Mouse (Mus musculus): Measurements from ENCODE around the gene Sox21. TPM values are rescaled to one million over a fixed set of nuclear protein-coding genes. Genes with fewer than 3 reads are reported as not detected.

The Sox21 gene
- polyA plus RNA-seq (2014; fragmentation: Nextera tagmentation; extraction: Ambion mirVana): 6.9 and 7.3 TPM in 2 replicates

GRCm38 (mm10) chr14:118236886-118237289 is at the start of gene Sox21:
Sox21 (minus strand) TSS chr14:118237030.
- Histone ChIP-seq H3K36me3 (ENCODE audit: control insufficient read depth, insufficient read depth, low read length) (no peaks in the 10 kb centered on the region), H3K27ac (ENCODE audit: low read depth, low read length) (peak within 1 kb of the TSS; percentile 78), H3K4me1 (ENCODE audit: control insufficient read depth, insufficient read depth, low read length) (peaks cover 21% of the 10 kb centered on the region; the same call in 1 of the 2 replicates), H3K9me3 (ENCODE audit: control insufficient read depth, low read length) (no peaks in the 10 kb centered on the region), H3K4me2 (ENCODE audit: low read depth, low read length) (peak within 1 kb of the TSS; percentile 82), H3K4me3 (ENCODE audit: low read depth, low read length) (peak within 1 kb of the TSS; percentile 54), H3K27me3 (ENCODE audit: control insufficient read depth, insufficient read depth, low read length) (peaks cover 21% of the 10 kb centered on the region), H3K9ac (replicated peaks; ENCODE audit: low read depth, low read length) (peak within 1 kb of the TSS; percentile 66)
- under 1% methylated on average over 34 of the region's 34 CpGs for WGBS
- ATAC-seq (ENCODE audit: low read depth): peak; percentile 82

- Histone ChIP-seq H3K9ac (replicated peaks; ENCODE audit: low read depth, low read length) (no peak overlapping the region), H3K27ac (ENCODE audit: low read depth, low read length) (no peak overlapping the region), H3K27me3 (ENCODE audit: control insufficient read depth, insufficient read depth, low read length) (no peaks in the 10 kb centered on the region), H3K4me3 (ENCODE audit: low read depth, low read length) (no peak overlapping the region), H3K4me2 (ENCODE audit: low read depth, low read length) (no peak overlapping the region), H3K36me3 (ENCODE audit: control insufficient read depth, insufficient read depth, low read length) (no peaks in the 10 kb centered on the region), H3K9me3 (ENCODE audit: control insufficient read depth, low read length) (no peaks in the 10 kb centered on the region), H3K4me1 (ENCODE audit: control insufficient read depth, insufficient read depth, low read length) (no peaks in the 10 kb centered on the region)
- WGBS: 81% methylated on average over 2 of the region's 2 CpGs
- ATAC-seq (ENCODE audit: low read depth): no peak
Observed at GRCm38 (mm10) chr14:118286096-118286495, 49.3 kb upstream of the Sox21 start.

- H3K4me2 ChIP-seq (ENCODE audit: low read depth, low read length): no peak overlapping the region
- 33% methylated on average over 14 of the region's 14 CpGs for WGBS
- H3K9me3 ChIP-seq (ENCODE audit: control insufficient read depth, low read length): no peaks in the 10 kb centered on the region; the same call in 1 of the 2 replicates
- ATAC-seq (ENCODE audit: low read depth): no peak
- no peak overlapping the region for H3K9ac ChIP-seq (replicated peaks; ENCODE audit: low read depth, low read length)
- no peak overlapping the region for H3K27ac ChIP-seq (ENCODE audit: low read depth, low read length)
- no peak overlapping the region for H3K4me3 ChIP-seq (ENCODE audit: low read depth, low read length)
- no peaks in the 10 kb centered on the region for H3K27me3 ChIP-seq (ENCODE audit: control insufficient read depth, insufficient read depth, low read length)
- H3K4me1 ChIP-seq (ENCODE audit: control insufficient read depth, insufficient read depth, low read length): no peaks in the 10 kb centered on the region
- no peaks in the 10 kb centered on the region for H3K36me3 ChIP-seq (ENCODE audit: control insufficient read depth, insufficient read depth, low read length)
Observed at GRCm38 (mm10) chr14:118282917-118283316, 46.1 kb upstream of the Sox21 start.

- Histone ChIP-seq H3K36me3 (ENCODE audit: control insufficient read depth, insufficient read depth, low read length) (no peaks in the 10 kb centered on the region), H3K4me3 (ENCODE audit: low read depth, low read length) (no peak overlapping the region), H3K9me3 (ENCODE audit: control insufficient read depth, low read length) (no peaks in the 10 kb centered on the region; the same call in 1 of the 2 replicates), H3K27me3 (ENCODE audit: control insufficient read depth, insufficient read depth, low read length) (no peaks in the 10 kb centered on the region), H3K4me1 (ENCODE audit: control insufficient read depth, insufficient read depth, low read length) (no peaks in the 10 kb centered on the region), H3K4me2 (ENCODE audit: low read depth, low read length) (no peak overlapping the region), H3K27ac (ENCODE audit: low read depth, low read length) (no peak overlapping the region), H3K9ac (replicated peaks; ENCODE audit: low read depth, low read length) (no peak overlapping the region)
- WGBS: 92% methylated on average over 3 of the region's 3 CpGs
- no peak for ATAC-seq (ENCODE audit: low read depth)
Observed at GRCm38 (mm10) chr14:118282272-118282671, 45.4 kb upstream of the Sox21 start.

- Histone ChIP-seq H3K4me3 (ENCODE audit: low read depth, low read length) (no peak overlapping the region), H3K9me3 (ENCODE audit: control insufficient read depth, low read length) (no peaks in the 10 kb centered on the region; the same call in 1 of the 2 replicates), H3K27ac (ENCODE audit: low read depth, low read length) (no peak overlapping the region), H3K27me3 (ENCODE audit: control insufficient read depth, insufficient read depth, low read length) (no peaks in the 10 kb centered on the region), H3K9ac (replicated peaks; ENCODE audit: low read depth, low read length) (no peak overlapping the region), H3K4me2 (ENCODE audit: low read depth, low read length) (no peak overlapping the region), H3K36me3 (ENCODE audit: control insufficient read depth, insufficient read depth, low read length) (no peaks in the 10 kb centered on the region), H3K4me1 (ENCODE audit: control insufficient read depth, insufficient read depth, low read length) (no peaks in the 10 kb centered on the region)
- WGBS: 92% methylated on average over 7 of the region's 7 CpGs
- ATAC-seq (ENCODE audit: low read depth): no peak
Observed at GRCm38 (mm10) chr14:118277704-118278498, 41.1 kb upstream of the Sox21 start.

GRCm38 (mm10) chr14:118272594-118273555 is 36.0 kb upstream of the Sox21 start:
- Histone ChIP-seq H3K36me3 (ENCODE audit: control insufficient read depth, insufficient read depth, low read length) (no peaks in the 10 kb centered on the region), H3K27me3 (ENCODE audit: control insufficient read depth, insufficient read depth, low read length) (no peaks in the 10 kb centered on the region), H3K4me2 (ENCODE audit: low read depth, low read length) (no peak overlapping the region), H3K9me3 (ENCODE audit: control insufficient read depth, low read length) (no peaks in the 10 kb centered on the region), H3K4me3 (ENCODE audit: low read depth, low read length) (no peak overlapping the region), H3K27ac (ENCODE audit: low read depth, low read length) (no peak overlapping the region), H3K4me1 (ENCODE audit: control insufficient read depth, insufficient read depth, low read length) (no peaks in the 10 kb centered on the region), H3K9ac (replicated peaks; ENCODE audit: low read depth, low read length) (no peak overlapping the region)
- ATAC-seq (ENCODE audit: low read depth): no peak
- WGBS: 84% methylated on average over 6 of the region's 6 CpGs

- no peaks in the 10 kb centered on the region for H3K27me3 ChIP-seq (ENCODE audit: control insufficient read depth, insufficient read depth, low read length)
- H3K4me3 ChIP-seq (ENCODE audit: low read depth, low read length): no peak overlapping the region
- no peaks in the 10 kb centered on the region for H3K9me3 ChIP-seq (ENCODE audit: control insufficient read depth, low read length)
- H3K4me2 ChIP-seq (ENCODE audit: low read depth, low read length): no peak overlapping the region
- ATAC-seq (ENCODE audit: low read depth): no peak
- no peak overlapping the region for H3K27ac ChIP-seq (ENCODE audit: low read depth, low read length)
- no peaks in the 10 kb centered on the region for H3K4me1 ChIP-seq (ENCODE audit: control insufficient read depth, insufficient read depth, low read length)
- 85% methylated on average over 4 of the region's 4 CpGs for WGBS
- H3K36me3 ChIP-seq (ENCODE audit: control insufficient read depth, insufficient read depth, low read length): no peaks in the 10 kb centered on the region
- H3K9ac ChIP-seq (replicated peaks; ENCODE audit: low read depth, low read length): no peak overlapping the region
Observed at GRCm38 (mm10) chr14:118268849-118269248, 32.0 kb upstream of the Sox21 start.

GRCm38 (mm10) chr14:118266660-118267059 is 29.8 kb upstream of the Sox21 start, which contains the start of gene Gm9376:
Gm9376 (plus strand) TSS chr14:118266960.
- no peak within 1 kb of the TSS for H3K4me2 ChIP-seq (ENCODE audit: low read depth, low read length)
- H3K4me1 ChIP-seq (ENCODE audit: control insufficient read depth, insufficient read depth, low read length): no peaks in the 10 kb centered on the region
- H3K27me3 ChIP-seq (ENCODE audit: control insufficient read depth, insufficient read depth, low read length): no peaks in the 10 kb centered on the region
- WGBS: 98% methylated on average over 2 of the region's 2 CpGs
- no peaks in the 10 kb centered on the region for H3K9me3 ChIP-seq (ENCODE audit: control insufficient read depth, low read length)
- no peak within 1 kb of the TSS for H3K27ac ChIP-seq (ENCODE audit: low read depth, low read length)
- H3K9ac ChIP-seq (replicated peaks; ENCODE audit: low read depth, low read length): no peak within 1 kb of the TSS
- no peaks in the 10 kb centered on the region for H3K36me3 ChIP-seq (ENCODE audit: control insufficient read depth, insufficient read depth, low read length)
- H3K4me3 ChIP-seq (ENCODE audit: low read depth, low read length): no peak within 1 kb of the TSS
- no peak for ATAC-seq (ENCODE audit: low read depth)
